Mouse (Mus musculus) heart, embryonic 11.5 days (tissue): ENCODE measurements around the gene Tas1r1. TPM values are rescaled to one million over a fixed set of nuclear protein-coding genes. Genes with fewer than 3 reads are reported as not detected.

Experiments used
- ATAC-seq: fragments of 200-750 bp; cut with Nextera tagmentation; replicated peaks from 2 replicates; pipeline ENCODE4 v1.8.0; 2017; ENCODE audit warnings: moderate library complexity; ENCODE audit not compliant: insufficient number of reproducible peaks, low FRiP score, low TSS enrichment
- H3K27ac ChIP-seq: fragments of 300-500 bp; sonication (generic); 2 replicates; pipeline ENCODE4 v1.5.1; 2014; ENCODE audit warnings: mild to moderate bottlenecking, low read depth, low read length
- H3K27me3 ChIP-seq: fragments of 300-500 bp; sonication (generic); 2 replicates; pipeline ENCODE4 v1.6.1; 2014; ENCODE audit warnings: mild to moderate bottlenecking, low read length, mixed read lengths; ENCODE audit not compliant: control insufficient read depth, insufficient read depth
- H3K36me3 ChIP-seq: fragments of 300-500 bp; sonication (generic); 2 replicates; pipeline ENCODE4 v1.6.1; 2014; ENCODE audit warnings: mild to moderate bottlenecking, low read length, moderate library complexity, mixed read lengths; ENCODE audit not compliant: control insufficient read depth, insufficient read depth
- H3K4me1 ChIP-seq: fragments of 300-500 bp; sonication (generic); 2 replicates; pipeline ENCODE4 v1.6.1; 2014; ENCODE audit warnings: low read length; ENCODE audit not compliant: control insufficient read depth, insufficient read depth
- H3K4me2 ChIP-seq: fragments of 300-500 bp; sonication (generic); 2 replicates; pipeline ENCODE4 v1.6.1; 2014; ENCODE audit warnings: mild to moderate bottlenecking, moderate library complexity
- H3K4me3 ChIP-seq: fragments of 300-500 bp; sonication (generic); 2 replicates; pipeline ENCODE4 v1.5.1; 2014; ENCODE audit warnings: low read depth, low read length
- H3K9ac ChIP-seq: fragments of 300-500 bp; sonication (generic); 2 replicates; pipeline ENCODE4 v1.6.1; 2014; ENCODE audit warnings: mild to moderate bottlenecking, low read depth, low read length, moderate library complexity
- H3K9me3 ChIP-seq: fragments of 300-500 bp; sonication (generic); replicated peaks from 2 replicates; pipeline ENCODE4 v1.6.1; 2016; ENCODE audit warnings: low read length; ENCODE audit not compliant: control insufficient read depth
- WGBS: fragments of 180-500 bp; shearing (Covaris S2); extraction: QIAGEN DNeasy Blood & Tissue Kit; methylation state at CpG from one replicate; pipeline ENCODE4 v1.1.7; 2014; ENCODE audit not compliant: insufficient replicate concordance; 5-methylcytosine and 5-hydroxymethylcytosine counted together
- polyA plus RNA-seq: library from polyadenylated mRNA; unstranded; fragments of >200 nt; fragmentation: Nextera tagmentation; extraction: Ambion mirVana; gene quantifications from 2 replicates; pipeline ENCODE4 v1.2.1, GENCODE M21; 2014

Tas1r1 gene
- polyA plus RNA-seq, 1 experiment from 2014 or later = 0.16 TPM

- 81% methylated on average over 10 of the region's 10 CpGs for WGBS
- Histone ChIP-seq H3K4me2 (no peak overlapping the region), H3K9me3 (no peaks in the 10 kb centered on the region), H3K4me1 (no peaks in the 10 kb centered on the region), H3K27ac (no peak overlapping the region), H3K36me3 (no peaks in the 10 kb centered on the region), H3K9ac (no peak overlapping the region), H3K27me3 (no peaks in the 10 kb centered on the region), H3K4me3 (no peak overlapping the region)
- no peak for ATAC-seq
Observed at GRCm38 (mm10) chr4:152078105-152078530, 39.8 kb upstream of the Tas1r1 start.

- Histone ChIP-seq H3K9ac (no peak overlapping the region), H3K4me1 (peaks cover 5% of the 10 kb centered on the region), H3K27me3 (no peaks in the 10 kb centered on the region), H3K4me3 (no peak overlapping the region), H3K9me3 (no peaks in the 10 kb centered on the region), H3K4me2 (no peak overlapping the region), H3K27ac (no peak overlapping the region), H3K36me3 (no peaks in the 10 kb centered on the region)
- no peak for ATAC-seq
- WGBS = 82% methylated on average over 9 of the region's 9 CpGs
Observed at GRCm38 (mm10) chr4:152077191-152077590, 38.8 kb upstream of the Tas1r1 start.

- Histone ChIP-seq H3K27ac (no peak overlapping the region), H3K9me3 (no peaks in the 10 kb centered on the region), H3K4me2 (no peak overlapping the region), H3K27me3 (no peaks in the 10 kb centered on the region), H3K9ac (no peak overlapping the region), H3K36me3 (no peaks in the 10 kb centered on the region), H3K4me1 (peaks cover 8% of the 10 kb centered on the region), H3K4me3 (no peak overlapping the region)
- no peak for ATAC-seq
- WGBS = 73% methylated on average over 9 of the region's 9 CpGs
Observed at GRCm38 (mm10) chr4:152074548-152074947, 36.2 kb upstream of the Tas1r1 start.

GRCm38 (mm10) chr4:152073715-152074114 lies 35.3 kb upstream of the Tas1r1 start:
- Histone ChIP-seq H3K27me3 (no peaks in the 10 kb centered on the region), H3K4me1 (peaks cover 8% of the 10 kb centered on the region), H3K4me3 (no peak overlapping the region), H3K27ac (no peak overlapping the region), H3K36me3 (no peaks in the 10 kb centered on the region), H3K4me2 (no peak overlapping the region), H3K9ac (no peak overlapping the region), H3K9me3 (no peaks in the 10 kb centered on the region)
- no peak for ATAC-seq
- WGBS = 88% methylated on average over 6 of the region's 6 CpGs

- no peaks in the 10 kb centered on the region for H3K36me3 ChIP-seq
- H3K27ac ChIP-seq = no peak overlapping the region
- no peak for ATAC-seq
- H3K4me2 ChIP-seq = no peak overlapping the region
- H3K4me1 ChIP-seq = peaks cover 8% of the 10 kb centered on the region
- H3K9ac ChIP-seq = no peak overlapping the region
- 75% methylated on average over 10 of the region's 10 CpGs for WGBS
- H3K4me3 ChIP-seq = no peak overlapping the region
- no peaks in the 10 kb centered on the region for H3K27me3 ChIP-seq
- H3K9me3 ChIP-seq = no peaks in the 10 kb centered on the region
Observed at GRCm38 (mm10) chr4:152072655-152073054, 34.3 kb upstream of the Tas1r1 start.

GRCm38 (mm10) chr4:152072121-152072601 lies 33.8 kb upstream of the Tas1r1 start, which contains the start of gene Plekhg5:
Plekhg5 (plus strand) TSS chr4:152072498.
- ATAC-seq = no peak
- no peak within 1 kb of the TSS for H3K9ac ChIP-seq
- H3K4me2 ChIP-seq = no peak within 1 kb of the TSS
- no peaks in the 10 kb centered on the region for H3K36me3 ChIP-seq
- H3K4me3 ChIP-seq = no peak within 1 kb of the TSS
- H3K27me3 ChIP-seq = no peaks in the 10 kb centered on the region
- peaks cover 8% of the 10 kb centered on the region for H3K4me1 ChIP-seq
- no peak within 1 kb of the TSS for H3K27ac ChIP-seq
- 62% methylated on average over 10 of the region's 10 CpGs for WGBS
- no peaks in the 10 kb centered on the region for H3K9me3 ChIP-seq

- Histone ChIP-seq H3K36me3 (no peaks in the 10 kb centered on the region), H3K27ac (no peak overlapping the region), H3K9me3 (no peaks in the 10 kb centered on the region), H3K9ac (no peak overlapping the region), H3K4me3 (no peak overlapping the region), H3K4me1 (peaks cover 8% of the 10 kb centered on the region), H3K4me2 (no peak overlapping the region), H3K27me3 (no peaks in the 10 kb centered on the region)
- 67% methylated on average over 11 of the region's 11 CpGs for WGBS
- no peak for ATAC-seq
Observed at GRCm38 (mm10) chr4:152070494-152071396, 32.4 kb upstream of the Tas1r1 start.

GRCm38 (mm10) chr4:152069245-152069644 lies 30.9 kb upstream of the Tas1r1 start:
- no peak overlapping the region for H3K4me2 ChIP-seq
- H3K9ac ChIP-seq = no peak overlapping the region
- no peak overlapping the region for H3K4me3 ChIP-seq
- H3K27ac ChIP-seq = no peak overlapping the region
- H3K4me1 ChIP-seq = peaks cover 8% of the 10 kb centered on the region
- WGBS = 65% methylated on average over 3 of the region's 3 CpGs
- no peaks in the 10 kb centered on the region for H3K27me3 ChIP-seq
- no peak for ATAC-seq
- no peaks in the 10 kb centered on the region for H3K9me3 ChIP-seq
- H3K36me3 ChIP-seq = no peaks in the 10 kb centered on the region
